Mouse (Mus musculus) liver, postnatal 0 days (tissue): Measurements from ENCODE around the gene Gm17657. TPM values are rescaled to one million over a fixed set of nuclear protein-coding genes. Genes with fewer than 3 reads are reported as not detected.
A peak's percentile ranks its signal among the peaks of the same experiment; 100 is the strongest.

Source experiments
- ATAC-seq: fragments of 200-750 bp; cut with Nextera tagmentation; 2 replicates; pipeline ENCODE4 v1.8.0; 2017; ENCODE audit warnings: mild to moderate bottlenecking, moderate library complexity
- DNase-seq: peaks from one replicate; pipeline ENCODE4 v3.0.0-alpha.2; 2016
- H3K27ac ChIP-seq: fragments of 300-500 bp; sonication (generic); 2 replicates; pipeline ENCODE4 v1.5.1; 2014; ENCODE audit warnings: antibody characterized with exemption, moderate library complexity, mild to moderate bottlenecking, low read depth
- H3K27me3 ChIP-seq: fragments of 300-500 bp; sonication (generic); 2 replicates; pipeline ENCODE4 v1.6.1; 2014; ENCODE audit warnings: low read length, control low read depth, mixed read lengths; ENCODE audit not compliant: insufficient read depth
- H3K36me3 ChIP-seq: fragments of 300-500 bp; sonication (generic); replicated peaks from 2 replicates; pipeline ENCODE4 v1.6.1; 2014; ENCODE audit warnings: mild to moderate bottlenecking, control low read depth, low read length, moderate library complexity, mixed read lengths; ENCODE audit not compliant: insufficient read depth
- H3K4me1 ChIP-seq: fragments of 300-500 bp; sonication (generic); 2 replicates; pipeline ENCODE4 v1.6.1; 2014; ENCODE audit warnings: antibody characterized with exemption, mild to moderate bottlenecking, control low read depth; ENCODE audit not compliant: insufficient read depth
- H3K4me2 ChIP-seq: fragments of 300-500 bp; sonication (generic); 2 replicates; pipeline ENCODE4 v1.6.1; 2014; ENCODE audit warnings: low read depth, mild to moderate bottlenecking, low read length, moderate library complexity, mixed read lengths
- H3K4me3 ChIP-seq: fragments of 300-500 bp; sonication (generic); 2 replicates; pipeline ENCODE4 v1.5.1; 2014; ENCODE audit warnings: low read depth, low read length
- H3K9ac ChIP-seq: fragments of 300-500 bp; sonication (generic); replicated peaks from 2 replicates; pipeline ENCODE4 v1.6.1; 2014; ENCODE audit warnings: mild to moderate bottlenecking, moderate library complexity
- H3K9me3 ChIP-seq: fragments of 300-500 bp; sonication (generic); 2 replicates; pipeline ENCODE4 v1.6.1; 2016; ENCODE audit warnings: mild to moderate bottlenecking, control low read depth, low read length, mixed read lengths
- CTCF ChIP-seq: sonication (generic); IDR thresholded peaks from 2 replicates; pipeline ENCODE4 v1.5.1; 2016; ENCODE audit warnings: antibody characterized with exemption, low read depth
- EP300 ChIP-seq: IDR thresholded peaks from 2 replicates; pipeline ENCODE4 v1.6.1; 2016; ENCODE audit warnings: antibody characterized with exemption, low read depth, mild to moderate bottlenecking
- WGBS: fragments of 180-500 bp; shearing (Covaris S2); extraction: QIAGEN DNeasy Blood & Tissue Kit; methylation state at CpG from one replicate; pipeline ENCODE4 v1.1.7; 2014; ENCODE audit not compliant: insufficient replicate concordance; 5-methylcytosine and 5-hydroxymethylcytosine counted together
- polyA plus RNA-seq: library from polyadenylated mRNA; unstranded; fragments of >200 nt; fragmentation: Nextera tagmentation; extraction: Ambion mirVana; gene quantifications from 2 replicates; pipeline ENCODE4 v1.2.1, GENCODE M21; 2015

Gene Gm17657
- polyA plus RNA-seq, 1 experiment from 2014 or later = not detected

DNA sequence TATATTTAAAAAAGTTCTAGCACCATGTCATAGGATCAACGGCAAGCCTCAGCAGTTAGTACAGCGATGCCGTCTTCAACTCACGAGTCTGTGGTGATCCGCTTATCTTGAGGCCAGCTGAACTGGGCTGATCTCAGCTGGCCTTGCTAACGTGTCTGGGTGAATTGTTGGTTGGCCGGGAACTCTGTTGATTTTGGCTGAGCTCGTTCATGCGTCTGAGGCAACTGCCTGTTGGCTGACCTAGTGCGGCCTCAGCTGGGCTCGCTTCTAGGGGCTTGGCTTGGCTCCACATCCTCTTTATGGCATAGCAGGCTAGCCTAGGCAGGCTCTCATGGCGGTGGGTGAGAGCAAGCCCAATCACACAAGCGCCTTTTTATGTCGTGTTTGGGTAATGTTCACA is 8.0 kb downstream of the Gm17657 start:
- H3K27ac ChIP-seq = no peak overlapping the region
- H3K4me1 ChIP-seq = peaks cover 2% of the 10 kb centered on the region; the same call in 1 of the 2 replicates
- H3K4me2 ChIP-seq = no peak overlapping the region
- H3K9ac ChIP-seq = no peak overlapping the region
- WGBS = 64% methylated on average over 14 of the region's 14 CpGs
- DNase-seq (peak; percentile 66), ATAC-seq (peak; percentile 93)
- H3K27me3 ChIP-seq = no peaks in the 10 kb centered on the region
- H3K4me3 ChIP-seq = no peak overlapping the region
- TF ChIP-seq EP300 (no peak; the same call in 1 of the 2 replicates), CTCF (no peak)
- H3K9me3 ChIP-seq = no peaks in the 10 kb centered on the region
- H3K36me3 ChIP-seq = no peaks in the 10 kb centered on the region

DNA sequence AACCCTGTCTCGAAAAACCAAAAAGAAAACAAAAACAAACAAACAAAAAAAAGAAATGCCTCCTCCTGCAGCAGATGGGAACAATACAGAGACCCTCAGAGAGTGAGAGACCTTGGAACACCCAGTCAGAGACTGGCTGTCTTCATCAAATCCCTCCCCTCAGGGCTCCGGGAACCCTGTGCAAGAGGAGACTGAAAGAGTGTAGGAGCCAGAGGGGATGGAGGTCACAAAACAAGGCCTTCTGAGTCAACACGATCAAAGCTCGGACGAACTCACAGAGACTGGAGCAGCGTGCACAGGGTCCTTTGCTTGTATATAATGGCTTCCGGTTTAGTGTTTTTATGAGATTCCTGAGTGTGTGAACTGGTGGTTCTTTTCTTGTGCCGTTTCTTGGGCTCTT is 9.0 kb downstream of the Gm17657 start:
- TF ChIP-seq CTCF = no peak
- no peak for TF ChIP-seq EP300
- ATAC-seq (no peak), DNase-seq (no peak)
- Histone ChIP-seq H3K4me2 (no peak overlapping the region), H3K27me3 (no peaks in the 10 kb centered on the region), H3K36me3 (no peaks in the 10 kb centered on the region), H3K9ac (no peak overlapping the region), H3K4me1 (peaks cover 2% of the 10 kb centered on the region; the same call in 1 of the 2 replicates), H3K9me3 (no peaks in the 10 kb centered on the region), H3K27ac (no peak overlapping the region), H3K4me3 (no peak overlapping the region)
- WGBS = 82% methylated on average over 8 of the region's 8 CpGs

DNA sequence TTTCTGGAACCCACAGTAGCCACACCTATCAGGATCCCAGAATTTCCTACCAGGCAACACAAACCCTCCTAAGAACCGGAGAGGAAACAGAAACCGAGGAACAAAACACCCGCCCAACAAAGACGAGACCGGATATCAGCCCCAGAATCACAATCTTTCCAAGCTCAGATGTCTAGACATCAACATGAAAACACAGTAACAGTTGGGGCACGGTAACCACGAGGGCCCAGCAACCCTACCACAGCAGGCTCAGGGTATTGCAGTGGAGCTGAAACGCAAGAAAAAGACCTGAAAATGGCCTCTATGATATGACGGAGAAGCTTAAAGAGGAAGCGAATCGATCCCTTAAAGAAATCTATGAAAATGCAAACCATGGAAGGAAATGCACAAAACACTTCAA is 15.6 kb downstream of the Gm17657 start:
- Histone ChIP-seq H3K4me2 (no peak overlapping the region), H3K4me1 (no peaks in the 10 kb centered on the region), H3K36me3 (no peaks in the 10 kb centered on the region), H3K27ac (no peak overlapping the region), H3K27me3 (no peaks in the 10 kb centered on the region), H3K9ac (no peak overlapping the region), H3K9me3 (no peaks in the 10 kb centered on the region), H3K4me3 (no peak overlapping the region)
- no peak for DNase-seq
- 69% methylated on average over 11 of the region's 11 CpGs for WGBS
- ATAC-seq = no peak
- TF ChIP-seq EP300 (no peak), CTCF (no peak)

DNA sequence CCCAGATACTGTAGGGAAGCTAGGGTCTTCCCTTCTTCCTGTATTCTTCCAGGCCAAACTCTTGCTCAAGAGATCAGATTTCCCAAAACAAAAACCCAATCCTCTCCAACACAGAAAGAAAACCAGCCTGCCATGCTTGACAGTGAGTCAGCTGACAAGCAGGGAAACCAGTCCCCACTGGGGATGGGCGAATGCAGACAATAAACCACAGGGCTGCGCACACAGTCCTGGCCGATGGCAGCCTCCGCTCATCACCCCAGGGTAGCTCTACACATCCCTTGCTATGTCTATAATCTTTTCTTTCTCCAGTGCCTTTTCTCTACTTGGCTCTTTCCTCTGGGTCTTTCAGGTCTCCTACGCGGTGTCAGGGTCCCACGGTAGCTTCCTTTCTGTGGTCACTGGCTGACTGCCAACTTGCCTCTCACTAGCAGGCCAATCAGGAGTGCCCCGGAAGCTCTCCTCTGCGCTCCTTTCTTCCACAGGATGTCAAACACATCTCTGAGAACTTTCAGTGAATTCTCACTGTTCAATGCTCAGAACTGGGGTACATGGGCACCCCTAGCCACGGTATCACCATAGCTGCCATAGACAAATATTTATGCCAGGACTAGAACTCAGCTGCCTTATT is 17.6 kb downstream of the Gm17657 start:
- no peaks in the 10 kb centered on the region for H3K36me3 ChIP-seq
- no peaks in the 10 kb centered on the region for H3K27me3 ChIP-seq
- H3K4me2 ChIP-seq = no peak overlapping the region
- H3K4me3 ChIP-seq = no peak overlapping the region
- H3K9me3 ChIP-seq = no peaks in the 10 kb centered on the region
- DNase-seq (peak; percentile 40), ATAC-seq (no peak)
- TF ChIP-seq CTCF = no peak
- no peak for TF ChIP-seq EP300
- no peak overlapping the region for H3K9ac ChIP-seq
- H3K4me1 ChIP-seq = no peaks in the 10 kb centered on the region
- H3K27ac ChIP-seq = no peak overlapping the region
- 30% methylated on average over 10 of the region's 10 CpGs for WGBS

DNA sequence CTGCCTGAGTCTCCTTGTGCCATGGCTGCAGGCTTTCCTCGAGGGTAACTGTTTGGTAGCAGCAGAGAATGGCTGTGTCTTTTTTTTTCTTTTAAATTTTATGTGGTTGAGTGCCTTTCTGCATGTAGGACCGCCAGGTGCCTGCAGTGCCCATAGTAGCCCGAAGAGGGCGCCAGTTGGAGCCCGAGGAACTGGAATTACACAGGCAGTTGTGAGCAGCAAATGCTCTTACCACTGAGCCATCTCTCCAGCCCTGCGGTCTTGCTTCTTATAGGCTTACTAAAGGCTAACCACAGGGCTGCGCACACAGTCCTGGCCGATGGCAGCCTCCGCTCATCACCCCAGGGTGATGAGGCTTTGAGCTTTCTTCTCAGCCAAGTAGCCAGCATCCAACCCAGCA is 18.2 kb downstream of the Gm17657 start:
- H3K27ac ChIP-seq = no peak overlapping the region
- H3K9me3 ChIP-seq = no peaks in the 10 kb centered on the region
- ATAC-seq (no peak), DNase-seq (peak; percentile 52)
- no peak overlapping the region for H3K9ac ChIP-seq
- H3K27me3 ChIP-seq = no peaks in the 10 kb centered on the region
- WGBS = 69% methylated on average over 9 of the region's 9 CpGs
- H3K4me3 ChIP-seq = no peak overlapping the region
- no peaks in the 10 kb centered on the region for H3K4me1 ChIP-seq
- no peak overlapping the region for H3K4me2 ChIP-seq
- no peak for TF ChIP-seq EP300
- TF ChIP-seq CTCF = peak; percentile 49
- H3K36me3 ChIP-seq = no peaks in the 10 kb centered on the region

DNA sequence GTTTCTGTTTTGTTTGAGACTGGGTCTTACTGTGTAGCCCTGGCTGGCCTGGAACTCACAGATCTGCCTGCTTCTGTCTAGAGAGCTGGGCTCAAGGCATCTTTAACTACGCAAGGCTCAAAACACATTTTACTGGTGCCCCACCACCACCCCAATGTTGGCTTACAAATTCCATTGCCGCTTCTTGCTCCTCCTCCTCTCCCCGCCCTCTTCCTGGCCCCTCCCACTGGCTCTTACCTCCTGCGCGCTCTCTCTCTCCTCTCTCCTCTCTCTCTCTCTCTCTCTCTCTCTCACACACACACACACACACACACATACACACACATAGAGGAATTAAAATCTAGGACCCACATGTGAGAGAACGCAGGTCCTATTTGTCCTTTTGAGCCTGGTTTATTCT is 18.9 kb downstream of the Gm17657 start:
- H3K4me1 ChIP-seq = no peaks in the 10 kb centered on the region
- no peak overlapping the region for H3K27ac ChIP-seq
- H3K9me3 ChIP-seq = peaks cover 2% of the 10 kb centered on the region; the same call in 1 of the 2 replicates
- H3K9ac ChIP-seq = no peak overlapping the region
- H3K4me3 ChIP-seq = no peak overlapping the region
- H3K27me3 ChIP-seq = no peaks in the 10 kb centered on the region
- H3K4me2 ChIP-seq = no peak overlapping the region
- 75% methylated on average over 6 of the region's 6 CpGs for WGBS
- H3K36me3 ChIP-seq = no peaks in the 10 kb centered on the region
- no peak for TF ChIP-seq EP300
- TF ChIP-seq CTCF = no peak
- no peak for DNase-seq
- no peak for ATAC-seq
